Mouse (Mus musculus): ENCODE measurements at regions not wholly inside any gene's neighbourhood (a gene's known extent, or its start where the extent isn't known, plus 50 kb on each side); places are given as distances from the start of the nearest gene placed in this dataset.

DNA sequence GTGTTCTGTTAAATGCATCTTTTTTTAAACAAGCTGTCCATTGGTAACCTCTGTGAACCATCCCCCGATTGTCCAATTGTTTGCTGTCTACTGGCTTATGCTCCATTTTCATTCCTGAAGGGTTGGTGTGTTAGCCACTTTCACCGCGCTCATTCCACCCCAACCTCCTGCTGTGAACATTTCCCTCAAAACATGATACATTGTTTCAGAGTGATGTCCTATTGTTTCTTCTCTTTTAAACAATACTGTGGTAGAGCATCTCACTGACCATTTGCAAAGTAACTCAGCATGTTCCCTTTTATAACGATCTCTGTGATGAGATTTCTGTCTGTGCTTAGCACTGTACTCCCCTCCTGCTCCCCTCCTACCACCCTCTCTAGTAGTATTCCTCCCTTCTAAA, 240.1 kb downstream of the Irs2 start:
- no peak for TF ChIP-seq POLR2A (IDR thresholded peaks at IDR 0.05; ENCODE audit: borderline replicate concordance, extremely low read depth, low read depth, low read length)
- TF ChIP-seq CTCF (IDR thresholded peaks at IDR 0.05; ENCODE audit: insufficient read depth, low read length): no peak

Measured in lung, adult 2 months (tissue).